Mouse (Mus musculus): Measurements from ENCODE around the gene Eif5. TPM values are rescaled to one million over a fixed set of nuclear protein-coding genes. Genes with fewer than 3 reads are reported as not detected.

The Eif5 gene
- total RNA-seq (2015; ENCODE audit: low replicate concordance) (265 and 296 TPM in 2 replicates), total RNA-seq (2017; ENCODE audit: low replicate concordance) (240 and 253 TPM in 2 replicates)

- ATAC-seq (replicated peaks; ENCODE audit: low FRiP score, poor library complexity, severe bottlenecking): peak; percentile 90
Observed at GRCm38 (mm10) chr12:111537796-111538291, at the start of gene Eif5. Gene Eif5 (plus strand): TSS chr12:111538016.

DNA sequence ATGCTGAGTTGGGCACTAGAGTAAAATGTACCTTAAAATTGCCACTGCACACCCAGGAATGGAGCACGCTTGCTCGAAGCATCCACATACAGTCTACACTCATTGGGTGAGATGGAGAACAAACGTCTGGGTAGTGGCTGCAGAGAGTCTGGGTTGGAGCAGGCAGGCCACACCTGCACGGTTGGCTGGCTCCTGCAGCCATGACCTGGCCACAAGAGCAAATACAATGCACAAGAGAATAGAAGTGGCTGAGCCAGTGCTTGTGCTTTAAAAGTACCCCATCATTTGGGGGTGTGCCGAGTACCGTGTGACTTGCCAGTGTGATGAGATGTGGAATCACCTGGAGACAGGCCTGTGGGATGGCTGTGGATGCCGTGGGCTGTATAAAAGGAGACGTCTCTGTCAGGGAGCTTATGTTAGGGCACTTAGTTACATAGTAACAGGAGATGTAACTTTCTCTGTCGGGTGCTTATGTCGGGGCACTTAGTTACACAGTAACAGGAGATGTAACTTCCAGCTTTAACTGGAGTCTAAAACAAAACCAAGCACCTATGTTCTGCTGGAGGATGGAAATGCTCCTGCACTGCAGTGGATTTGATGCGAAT is 48.5 kb upstream of the Eif5 start:
- ATAC-seq (replicated peaks; ENCODE audit: low FRiP score, poor library complexity, severe bottlenecking): no peak

- ATAC-seq (replicated peaks; ENCODE audit: low FRiP score, poor library complexity, severe bottlenecking): no peak
Observed at GRCm38 (mm10) chr12:111494931-111495330, 42.9 kb upstream of the Eif5 start.

DNA sequence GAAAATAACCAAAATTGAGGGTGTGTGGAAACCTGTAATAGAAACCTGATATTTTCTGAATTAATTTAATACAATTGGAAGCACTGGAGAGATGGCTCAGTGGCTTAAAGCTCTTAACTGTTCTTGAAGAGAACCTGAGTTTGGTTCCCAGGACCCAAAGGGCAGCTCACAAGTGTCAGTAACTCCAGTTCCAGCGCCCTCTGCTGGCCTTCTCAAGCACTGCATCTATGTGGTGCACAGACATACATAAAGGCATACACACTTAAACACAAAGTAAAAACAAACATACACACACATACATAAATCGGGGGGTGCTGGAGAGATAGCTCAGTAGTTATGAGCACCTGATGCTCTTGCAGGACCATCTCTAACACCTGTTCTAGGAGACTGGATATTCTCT is 40.7 kb upstream of the Eif5 start:
- no peak for ATAC-seq (replicated peaks; ENCODE audit: low FRiP score, poor library complexity, severe bottlenecking)

DNA sequence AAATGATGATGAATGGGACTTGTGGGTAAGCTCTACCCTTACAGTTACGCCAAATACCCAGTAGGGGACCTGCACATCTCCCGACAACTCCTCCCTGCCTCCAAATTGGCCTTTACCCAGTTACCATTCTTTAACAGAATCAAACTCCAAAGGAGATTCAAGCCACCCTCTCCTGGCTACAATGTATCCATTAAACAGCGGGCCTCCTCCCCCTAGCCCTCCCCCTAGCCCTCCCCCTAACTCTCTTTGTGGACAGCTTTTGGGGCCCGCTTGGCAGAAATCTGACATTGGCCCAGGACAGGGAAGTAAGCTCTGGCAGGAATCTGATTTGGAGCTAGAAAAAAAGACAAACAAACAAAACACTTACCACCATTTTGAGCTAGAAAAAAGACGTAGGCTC is 38.2 kb upstream of the Eif5 start:
- no peak for ATAC-seq (replicated peaks; ENCODE audit: low FRiP score, poor library complexity, severe bottlenecking)

DNA sequence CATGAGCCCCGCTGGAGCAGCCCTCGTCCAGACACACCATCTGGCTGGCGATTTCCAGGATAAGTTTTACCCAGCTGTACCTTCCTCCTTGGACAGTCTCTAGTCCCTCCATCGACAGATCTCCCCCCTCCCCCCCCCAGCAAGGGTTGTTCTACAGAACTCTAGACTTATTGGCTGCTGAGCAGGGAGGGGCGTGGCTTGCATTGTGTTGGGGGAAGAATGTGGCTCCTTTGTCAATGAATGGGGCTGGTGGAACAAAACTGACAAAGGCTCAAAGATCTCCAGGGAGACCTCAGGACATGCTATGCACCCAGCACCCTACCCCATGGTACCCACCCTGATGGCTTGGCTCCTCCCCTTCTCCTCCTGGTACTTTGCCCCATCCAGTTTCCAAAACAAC is 37.1 kb upstream of the Eif5 start:
- ATAC-seq (replicated peaks; ENCODE audit: low FRiP score, poor library complexity, severe bottlenecking): no peak

GRCm38 (mm10) chr12:111503063-111503567 is 34.7 kb upstream of the Eif5 start:
- no peak for ATAC-seq (replicated peaks; ENCODE audit: low FRiP score, poor library complexity, severe bottlenecking)

GRCm38 (mm10) chr12:111503571-111503970 is 34.2 kb upstream of the Eif5 start:
- no peak for ATAC-seq (replicated peaks; ENCODE audit: low FRiP score, poor library complexity, severe bottlenecking)

GRCm38 (mm10) chr12:111504904-111505303 is 32.9 kb upstream of the Eif5 start:
- peak; percentile 89 for ATAC-seq (replicated peaks; ENCODE audit: low FRiP score, poor library complexity, severe bottlenecking)

GRCm38 (mm10) chr12:111507001-111507400 is 30.8 kb upstream of the Eif5 start:
- ATAC-seq (replicated peaks; ENCODE audit: low FRiP score, poor library complexity, severe bottlenecking): no peak

GRCm38 (mm10) chr12:111507962-111508361 is 29.9 kb upstream of the Eif5 start:
- peak; percentile 45; the same call in 1 of the 2 replicates for ATAC-seq (replicated peaks; ENCODE audit: low FRiP score, poor library complexity, severe bottlenecking)

GRCm38 (mm10) chr12:111508438-111508837 is 29.4 kb upstream of the Eif5 start:
- ATAC-seq (replicated peaks; ENCODE audit: low FRiP score, poor library complexity, severe bottlenecking): peak; percentile 40; the same call in 1 of the 2 replicates

GRCm38 (mm10) chr12:111512572-111513063 is 25.2 kb upstream of the Eif5 start:
- ATAC-seq (replicated peaks; ENCODE audit: low FRiP score, poor library complexity, severe bottlenecking): no peak

DNA sequence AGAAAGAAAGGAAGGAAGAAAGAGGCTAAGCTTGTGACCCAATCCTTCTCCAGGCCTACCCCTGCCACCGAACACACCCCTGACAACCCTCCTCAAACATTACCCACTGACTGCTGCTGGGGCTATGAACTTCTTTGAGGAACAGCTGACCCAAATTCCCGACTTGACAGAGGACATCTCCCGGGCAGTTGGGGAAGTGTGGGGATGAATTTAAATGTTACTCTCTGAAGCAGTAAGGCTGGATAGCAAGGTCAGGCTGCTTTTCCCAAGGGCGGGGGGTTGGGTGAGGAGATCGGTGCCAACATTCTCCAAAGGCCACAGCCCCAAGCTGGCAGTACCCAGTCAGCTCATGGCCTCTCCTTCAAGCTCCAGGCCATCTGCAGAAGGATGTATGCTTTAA is 24.1 kb upstream of the Eif5 start:
- ATAC-seq (replicated peaks; ENCODE audit: low FRiP score, poor library complexity, severe bottlenecking): no peak

- no peak for ATAC-seq (replicated peaks; ENCODE audit: low FRiP score, poor library complexity, severe bottlenecking)
Observed at GRCm38 (mm10) chr12:111514231-111514792, 23.5 kb upstream of the Eif5 start.

- ATAC-seq (replicated peaks; ENCODE audit: low FRiP score, poor library complexity, severe bottlenecking): 0 out of 2 replicates have a peak, but pooled peaks have one; percentile 3
Observed at GRCm38 (mm10) chr12:111514874-111515649, 22.8 kb upstream of the Eif5 start.

DNA sequence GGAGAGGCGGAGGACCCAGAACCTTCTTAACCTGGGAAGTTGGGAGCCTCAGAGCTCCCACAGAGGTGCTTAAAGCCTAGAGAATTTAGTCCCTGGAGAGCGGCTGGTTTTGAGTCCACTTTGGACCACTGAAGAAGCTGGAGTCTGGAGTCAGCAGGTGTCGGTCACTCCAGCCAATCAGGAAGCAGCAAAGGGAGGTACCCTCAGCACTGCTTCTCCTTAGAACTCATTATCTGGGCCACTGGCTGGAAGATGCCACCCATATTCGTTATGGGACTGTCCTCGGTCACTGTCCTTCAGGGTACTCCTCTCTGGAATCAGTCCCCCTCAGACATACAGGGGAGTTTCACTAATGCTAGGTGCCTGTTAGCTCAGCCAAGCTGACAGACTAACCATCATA is 21.9 kb upstream of the Eif5 start:
- ATAC-seq (replicated peaks; ENCODE audit: low FRiP score, poor library complexity, severe bottlenecking): no peak

GRCm38 (mm10) chr12:111516826-111517225 is 21.0 kb upstream of the Eif5 start:
- peak; percentile 76 for ATAC-seq (replicated peaks; ENCODE audit: low FRiP score, poor library complexity, severe bottlenecking)

- ATAC-seq (replicated peaks; ENCODE audit: low FRiP score, poor library complexity, severe bottlenecking): peak; percentile 80
Observed at GRCm38 (mm10) chr12:111517901-111518300, 19.9 kb upstream of the Eif5 start.

DNA sequence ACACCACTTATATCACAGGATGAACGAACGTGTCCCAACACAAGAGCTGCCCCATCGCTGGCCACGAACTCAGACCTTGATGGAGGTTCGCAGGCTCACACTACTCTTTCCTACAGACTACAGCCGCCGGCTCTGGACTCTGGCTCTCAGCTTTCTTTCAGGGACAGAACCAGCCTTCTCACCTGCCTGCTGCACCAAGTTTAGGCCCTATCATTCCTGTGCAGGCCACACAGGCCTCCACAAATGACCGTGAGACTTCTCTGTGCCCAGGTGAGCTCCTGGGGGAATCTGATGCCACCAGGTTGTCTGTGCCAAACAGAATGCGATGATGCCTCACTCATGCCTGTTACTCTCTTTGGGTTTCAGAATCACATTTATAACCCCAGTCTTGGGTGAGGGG is 19.4 kb upstream of the Eif5 start:
- peak; percentile 43 for ATAC-seq (replicated peaks; ENCODE audit: low FRiP score, poor library complexity, severe bottlenecking)

Measured in erythroid progenitor cell, adult 5-6 weeks (primary cell).